Mouse (Mus musculus) spleen, adult 12 weeks (tissue): ENCODE data around the gene Pcbp3.

Experiments used
- DNase-seq: peaks from one replicate; pipeline ENCODE4 v3.0.0; 2022; ENCODE audit warnings: low spot score

Pcbp3 gene

DNA sequence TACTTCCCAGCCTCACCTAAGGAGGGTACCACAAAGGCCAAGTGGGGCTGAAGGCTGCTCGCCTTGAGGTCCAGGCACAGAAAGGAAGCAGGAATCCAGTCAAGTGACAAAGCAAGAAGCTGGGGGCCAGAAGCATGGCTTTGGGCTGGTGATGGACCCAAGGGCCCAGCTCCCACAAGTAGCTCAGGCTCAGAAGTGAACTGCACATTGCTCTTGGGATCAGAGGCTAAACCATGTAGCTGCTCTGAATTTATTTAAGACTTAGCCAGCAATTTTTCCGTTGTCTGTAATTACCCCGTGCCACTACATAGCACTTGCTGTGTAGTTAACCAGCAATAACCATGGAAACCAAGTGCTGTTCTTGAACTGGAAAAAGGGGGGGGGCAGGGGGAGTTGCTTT lies 117.3 kb downstream of the Pcbp3 start:
- no peak for DNase-seq

- DNase-seq = no peak
These were observed 119.6 kb downstream of the Pcbp3 start for GRCm38 (mm10) chr10:76842087-76842486.

GRCm38 (mm10) chr10:76841220-76841619 lies 120.5 kb downstream of the Pcbp3 start:
- DNase-seq = no peak

DNA sequence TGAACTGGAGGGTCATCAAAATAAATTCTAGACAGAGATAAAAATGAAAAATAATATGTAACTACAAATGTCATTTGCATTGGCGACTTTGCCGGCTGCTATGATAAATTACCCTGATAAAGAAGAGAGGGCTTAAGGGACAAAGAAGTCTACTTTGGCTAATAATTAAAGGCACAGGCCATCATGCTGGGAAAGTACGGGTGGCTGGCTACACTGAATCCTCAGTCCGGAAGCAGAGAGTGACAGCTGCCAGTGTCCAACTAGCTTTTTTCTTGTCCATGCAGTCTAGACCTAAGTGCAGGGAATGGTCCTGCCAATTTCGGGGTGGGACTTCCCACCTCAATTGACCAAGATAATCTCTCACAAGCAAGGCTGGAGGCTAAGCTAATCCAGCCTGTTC lies 121.1 kb downstream of the Pcbp3 start:
- DNase-seq = no peak

DNA sequence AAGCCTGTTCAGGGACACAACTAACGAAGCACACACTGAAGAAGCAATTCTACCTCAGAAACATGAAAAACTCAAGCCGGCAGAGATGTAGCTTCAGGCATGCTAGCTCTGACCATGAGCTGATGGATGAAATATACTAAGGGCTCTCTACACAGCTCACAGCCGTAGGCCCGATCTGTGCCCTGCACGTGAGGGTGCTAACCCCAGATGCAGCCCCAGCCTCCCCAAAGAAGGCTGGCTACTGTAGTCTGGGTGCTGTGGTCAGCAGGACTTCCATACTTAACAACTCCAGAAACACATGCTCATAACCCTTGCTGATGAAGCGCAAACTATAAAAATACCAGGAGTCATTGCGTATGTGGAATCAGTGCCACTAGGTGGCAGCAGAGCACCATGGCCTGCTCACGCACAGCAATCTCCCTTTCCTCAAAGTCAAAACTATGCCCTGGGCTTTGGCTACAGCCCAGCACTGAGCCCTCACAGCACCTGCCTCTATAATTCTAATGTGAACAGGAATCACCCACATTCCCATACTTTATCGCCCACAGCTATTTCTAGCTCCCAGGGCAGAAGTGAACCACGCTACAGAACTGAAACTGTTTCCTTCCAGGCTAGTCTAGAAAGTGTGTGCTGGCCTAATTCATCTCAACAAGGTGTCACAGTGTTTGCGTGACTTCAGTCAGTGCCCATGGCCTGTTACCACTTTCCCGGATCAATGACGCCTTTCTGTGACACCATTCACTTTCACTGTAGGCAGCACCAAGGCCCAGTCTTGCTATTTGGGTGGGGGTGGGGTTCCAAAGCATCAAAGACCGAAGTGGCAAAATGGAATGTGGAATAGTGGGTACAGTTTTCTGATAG lies 126.0 kb downstream of the Pcbp3 start:
- DNase-seq = peak; percentile 25

DNA sequence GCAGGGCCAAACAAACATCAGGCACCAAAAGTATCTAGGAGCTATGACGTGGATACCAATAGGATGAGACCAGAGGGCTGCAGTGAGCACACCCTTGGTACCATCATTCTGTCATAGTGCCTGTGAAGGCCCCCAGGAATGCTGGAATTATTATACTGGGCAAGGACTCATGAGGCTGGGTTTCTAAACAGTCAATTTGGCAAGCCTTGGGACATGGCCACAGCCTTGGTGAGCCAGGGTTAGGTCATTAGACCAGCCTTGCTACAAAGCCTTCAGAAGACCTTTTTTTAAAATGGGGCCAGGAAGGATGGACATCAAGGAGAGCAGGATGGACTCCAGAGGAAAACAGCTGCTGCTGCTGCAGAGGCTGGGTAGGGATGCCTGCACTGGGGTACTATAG lies 128.8 kb downstream of the Pcbp3 start:
- no peak for DNase-seq

DNA sequence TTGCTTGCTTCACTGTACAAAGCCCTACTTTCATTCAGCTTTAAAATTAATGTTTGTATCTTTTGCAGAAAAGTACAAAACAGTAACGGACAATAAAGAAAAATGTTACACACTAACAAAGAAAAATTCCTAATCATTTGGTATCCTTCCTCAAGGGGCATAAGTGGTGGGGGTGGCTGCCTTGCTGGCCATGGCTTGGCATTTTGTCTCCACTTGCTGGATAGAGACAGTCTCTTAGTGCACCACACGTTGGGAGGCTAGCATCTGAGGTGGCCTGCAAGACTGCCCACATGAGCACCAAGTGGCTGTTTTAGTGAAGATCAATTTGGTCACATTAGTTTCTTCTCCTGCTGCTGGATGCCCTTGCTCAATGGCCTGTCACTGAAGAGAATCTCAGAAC lies 129.8 kb downstream of the Pcbp3 start:
- DNase-seq = no peak

DNA sequence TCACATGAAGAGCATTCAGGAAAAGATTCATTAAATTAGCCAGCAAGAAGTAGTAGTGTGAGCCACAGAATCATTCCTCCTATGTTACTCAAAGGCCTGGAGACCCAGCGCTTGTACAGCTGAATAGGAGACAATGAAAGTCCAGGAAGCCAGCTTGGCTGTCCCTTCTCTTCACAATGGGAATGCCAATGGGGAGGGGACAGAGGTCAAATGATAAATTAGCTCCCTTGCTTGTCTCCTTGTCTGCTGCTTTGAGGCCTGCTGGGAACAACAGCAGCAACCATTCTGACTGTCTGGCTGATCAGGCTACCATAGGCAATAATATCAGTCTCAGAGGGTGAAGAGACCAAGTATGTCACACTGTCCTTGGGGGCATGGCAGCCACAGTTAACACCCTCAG lies 130.5 kb downstream of the Pcbp3 start:
- no peak for DNase-seq

- DNase-seq = no peak
These were observed 132.8 kb downstream of the Pcbp3 start for GRCm38 (mm10) chr10:76828936-76829335.

DNA sequence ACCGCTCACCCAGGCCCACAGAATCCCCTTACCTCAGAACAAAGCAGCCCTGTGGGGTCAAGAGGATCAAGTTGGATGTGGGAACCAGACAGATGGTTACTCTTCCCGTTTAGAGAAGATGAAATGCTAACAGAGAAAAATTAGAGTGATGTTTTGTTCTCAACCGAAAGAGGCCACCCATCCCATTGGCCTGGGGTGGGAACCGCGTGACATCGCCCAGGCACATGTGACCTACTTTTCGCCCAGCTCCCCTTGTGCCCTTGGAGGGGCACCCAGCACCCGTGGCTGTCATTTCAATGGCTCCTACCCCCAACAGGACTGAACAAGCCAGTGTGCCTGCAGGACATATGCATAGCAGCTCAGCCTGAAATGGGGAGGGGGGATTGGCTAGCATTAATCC lies 139.0 kb downstream of the Pcbp3 start:
- no peak for DNase-seq

DNA sequence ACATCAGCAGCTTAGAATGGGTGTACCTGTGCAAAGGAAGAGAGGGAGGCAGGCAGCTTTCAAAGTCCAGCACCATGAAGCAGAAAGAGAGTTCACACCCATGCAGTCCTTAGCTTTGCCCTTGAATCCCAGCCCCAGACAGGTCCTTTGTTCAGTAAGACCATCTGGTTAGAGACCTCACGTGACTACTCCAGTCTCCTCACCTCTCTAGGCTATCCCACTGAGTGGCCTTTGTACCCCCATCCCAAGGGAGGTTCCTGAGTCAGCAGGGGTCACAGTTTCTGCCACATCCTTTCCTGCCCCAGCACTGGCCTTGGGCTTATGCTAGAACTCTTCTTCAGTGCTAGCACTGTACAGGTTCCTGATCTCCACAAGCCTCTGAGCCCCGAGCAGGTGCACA lies 142.4 kb downstream of the Pcbp3 start:
- no peak for DNase-seq

DNA sequence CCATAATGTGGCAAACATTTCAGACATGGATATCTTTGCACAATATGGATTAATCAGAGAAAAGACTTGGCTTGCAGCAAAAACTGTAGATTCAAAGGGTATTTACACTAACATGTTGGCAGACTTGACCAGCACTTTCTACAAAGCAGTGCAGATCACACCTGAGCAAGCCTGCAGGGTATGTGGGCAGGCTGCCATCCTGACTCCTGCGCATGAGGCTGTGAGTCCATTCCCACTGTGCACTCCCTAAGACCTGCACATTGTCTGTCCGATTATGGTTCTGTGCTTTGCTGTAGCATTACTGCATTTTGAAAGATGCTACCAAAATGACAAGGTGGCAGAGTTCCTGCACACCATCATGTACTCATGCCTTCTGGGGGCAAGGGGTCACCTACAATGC lies 143.3 kb downstream of the Pcbp3 start:
- no peak for DNase-seq

DNA sequence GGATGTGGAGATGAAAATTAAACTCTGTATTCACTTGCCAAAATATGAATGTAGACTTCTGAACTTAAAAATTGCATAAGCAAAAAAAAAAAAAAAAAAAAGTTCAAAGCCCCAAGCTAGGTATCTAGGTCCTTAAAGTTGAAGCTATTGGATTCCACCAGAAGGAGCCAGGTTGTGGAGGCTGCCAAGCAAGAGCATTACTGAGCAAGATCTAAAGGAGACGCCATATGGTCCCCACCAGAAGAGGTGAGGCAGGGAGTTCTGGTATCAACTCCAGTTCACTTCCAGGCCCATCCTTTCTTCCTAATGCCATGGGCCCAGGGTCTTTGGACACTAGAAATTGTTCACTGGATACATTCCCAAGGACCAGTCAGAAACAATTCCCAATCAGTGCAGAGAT lies 144.8 kb downstream of the Pcbp3 start:
- no peak for DNase-seq

GRCm38 (mm10) chr10:76816436-76816835 lies 145.3 kb downstream of the Pcbp3 start:
- DNase-seq = no peak

GRCm38 (mm10) chr10:76815481-76815880 lies 146.2 kb downstream of the Pcbp3 start:
- no peak for DNase-seq

GRCm38 (mm10) chr10:76814811-76815210 lies 146.9 kb downstream of the Pcbp3 start:
- DNase-seq = no peak

DNA sequence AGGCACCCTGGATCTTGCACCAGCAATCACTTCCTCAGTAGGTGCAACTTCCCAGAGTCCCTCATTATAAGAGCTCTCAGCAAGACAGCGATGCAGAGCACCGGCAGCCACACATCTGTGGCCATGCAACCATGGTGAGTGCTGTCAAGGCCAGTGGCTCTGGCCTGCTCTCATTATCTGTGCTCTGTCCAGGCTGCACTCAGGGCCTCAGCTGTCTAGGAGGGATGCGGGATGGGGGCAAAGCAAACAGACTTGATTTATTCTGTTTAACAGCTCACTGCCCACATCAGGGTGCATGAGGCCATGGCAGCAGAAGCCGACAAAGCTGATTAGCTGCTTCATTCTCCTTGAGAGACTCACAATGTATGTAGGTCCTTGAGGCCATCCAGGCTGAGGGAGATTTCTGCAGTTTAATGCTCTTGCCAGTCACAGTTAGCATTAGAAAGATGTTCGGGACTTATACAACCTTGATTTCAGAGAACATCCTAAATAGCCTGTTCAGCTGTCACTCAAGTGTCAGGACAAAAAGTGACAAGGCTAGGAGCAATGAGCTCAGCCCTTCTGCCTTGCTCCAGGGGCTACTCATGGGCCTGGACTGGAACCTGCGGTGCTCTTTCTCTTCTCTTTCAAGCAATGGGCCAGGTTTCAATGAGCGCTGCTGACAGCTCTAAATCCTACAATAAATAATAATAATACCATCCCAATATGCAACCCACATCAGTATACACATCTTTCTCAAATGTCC lies 151.6 kb downstream of the Pcbp3 start:
- no peak for DNase-seq

GRCm38 (mm10) chr10:76809439-76809838 lies 152.2 kb downstream of the Pcbp3 start:
- no peak for DNase-seq

DNA sequence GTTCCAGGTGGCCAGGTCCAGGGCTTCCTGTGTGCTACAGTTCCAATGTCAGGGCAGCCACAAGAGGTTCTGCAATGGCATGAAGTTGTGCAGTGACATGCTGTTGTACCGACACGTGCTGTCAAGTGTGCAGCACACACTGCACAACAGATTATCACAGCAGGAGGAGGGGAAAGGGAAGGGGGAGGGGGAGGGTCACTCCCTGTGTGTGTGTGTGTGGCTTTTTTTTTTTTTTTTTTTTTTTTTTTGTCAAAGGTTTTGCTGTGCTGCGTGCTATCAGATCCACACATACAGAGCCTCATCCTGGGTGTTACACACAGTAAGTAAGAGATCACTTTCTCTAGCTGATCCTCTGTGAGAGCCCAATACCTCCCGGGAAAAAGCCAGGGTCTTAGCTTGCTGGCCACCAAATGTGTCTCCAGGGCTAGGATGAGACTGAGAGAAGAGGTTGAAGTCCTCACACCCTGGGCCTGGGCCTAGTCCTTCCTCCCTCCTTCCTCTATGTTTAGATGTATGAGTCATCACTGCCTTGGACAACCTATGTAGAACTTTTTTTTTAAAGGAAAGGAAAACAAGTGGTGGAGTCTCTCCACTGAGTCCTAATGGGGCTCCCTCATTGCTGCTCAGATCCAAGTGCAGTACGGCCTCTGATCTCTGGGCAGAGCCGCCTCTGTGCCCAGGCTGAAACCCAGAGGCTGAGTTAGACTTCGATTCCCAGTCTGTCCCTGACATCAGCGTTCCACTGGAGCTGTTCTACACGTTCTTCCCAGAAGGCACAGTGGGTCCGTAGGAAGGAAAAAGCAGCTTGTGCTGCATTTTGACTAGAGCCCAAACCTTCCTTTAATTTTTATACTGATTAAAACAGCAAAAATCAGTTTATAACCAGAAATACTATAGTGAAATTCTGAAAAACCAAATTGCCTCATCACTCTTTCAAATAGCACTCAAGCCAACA lies 153.0 kb downstream of the Pcbp3 start:
- DNase-seq = no peak

DNA sequence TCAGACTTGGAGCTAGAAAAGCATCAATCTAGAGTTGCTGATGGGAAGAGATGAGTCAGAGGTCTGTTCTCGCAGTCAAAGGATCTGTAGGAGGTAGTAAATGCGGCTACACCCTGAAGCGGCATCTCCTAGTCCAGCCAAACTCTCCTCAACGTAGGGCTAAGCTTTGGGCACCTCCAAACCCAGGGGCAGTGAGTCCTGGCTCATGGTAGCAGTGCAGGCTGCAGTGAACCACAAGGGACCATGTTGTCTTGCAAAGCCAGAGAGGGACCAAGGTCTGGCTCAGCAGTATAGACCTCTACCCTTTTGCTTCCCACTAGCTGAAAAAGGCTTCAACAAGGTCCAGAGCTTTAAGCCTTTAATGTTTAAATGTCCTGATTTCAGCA lies 159.2 kb downstream of the Pcbp3 start:
- DNase-seq = no peak

- no peak for DNase-seq
These were observed 159.7 kb downstream of the Pcbp3 start for GRCm38 (mm10) chr10:76801841-76802499.

DNA sequence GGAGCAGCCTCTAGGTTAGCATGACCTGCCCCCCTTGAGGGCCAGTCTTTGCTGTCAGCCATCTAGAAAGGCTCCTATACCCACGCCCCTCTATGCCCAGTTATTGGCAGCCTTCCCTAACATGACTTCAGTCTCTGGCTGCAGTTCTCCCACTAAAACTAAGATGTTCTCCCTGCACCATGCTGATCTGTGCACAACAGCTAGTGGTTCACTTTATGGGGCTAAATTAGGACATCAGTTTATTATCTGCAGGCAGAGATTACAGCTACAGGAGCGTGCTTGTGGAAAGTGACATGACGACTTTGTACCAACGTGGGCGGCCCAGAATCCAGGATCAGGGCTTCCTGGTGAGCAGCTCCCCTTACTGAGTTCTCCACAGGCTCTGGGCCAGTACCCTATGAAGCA lies 160.4 kb downstream of the Pcbp3 start:
- no peak for DNase-seq
